18 mouse cellular contexts compared by ENCODE assay signal in genomic region chr8:105546384-105547350, GRCm38 (mm10). TPM values are rescaled to one million over a fixed set of nuclear protein-coding genes. Genes with fewer than 3 reads are reported as not detected.
A peak's percentile ranks its signal among the peaks of the same experiment; 100 is the strongest.
DNase-seq lines count a peak whose midpoint lies in the region; ATAC-seq lines count a peak whose summit lies in the region.
"Had no signal": no experiment of that assay in that cellular context is flagged by ENCODE, and none has a peak within 500 bp of the region (broad histone marks: within the 10 kb centered on the region; RNA-seq: fewer than 3 reads in every experiment).

No protein-coding gene starts in this region.

- peak; percentile 14 for DNase-seq in embryonic facial prominence, embryonic 11.5 days (ENCODE audit: low spot score)
- DNase-seq in embryonic facial prominence, embryonic 10.5 days (ENCODE audit: low spot score): no peak
- DNase-seq in kidney, postnatal 25 days: peak; percentile 55 to 68
- DNase-seq in kidney, adult 9 months: no peak
- peak; percentile 80 for DNase-seq in lung, postnatal 25 days (ENCODE audit: low spot score)
- DNase-seq in spleen, postnatal 14 days (ENCODE audit: low spot score in 2 of 2): no peak
- no peak for DNase-seq in thymus, adult 18-20 months
- DNase-seq: cerebellum, adult 8-10 months; embryo, embryonic 11 days; lung, embryonic 14.5 days; midbrain, embryonic 14.5 days; retina, postnatal 1 day had no signal

- no peaks in the 10 kb centered on the region for H3K9me3 ChIP-seq in embryonic facial prominence, embryonic 11.5 days (replicated peaks; ENCODE audit: control insufficient read depth, low read length)
- H3K9me3 ChIP-seq in embryonic facial prominence, embryonic 10.5 days: no peaks in the 10 kb centered on the region
- H3K9me3 ChIP-seq: neural tube, embryonic 13.5 days had no signal

- no peaks in the 10 kb centered on the region for H3K4me1 ChIP-seq in embryonic facial prominence, embryonic 11.5 days (ENCODE audit: control insufficient read depth, insufficient read depth, low read length)
- peaks cover 32% of the 10 kb centered on the region for H3K4me1 ChIP-seq in embryonic facial prominence, embryonic 10.5 days

- no peak overlapping the region for H3K4me2 ChIP-seq in embryonic facial prominence, embryonic 11.5 days (ENCODE audit: low read depth, low read length)
- H3K4me2 ChIP-seq: lung, embryonic 14.5 days; neural tube, embryonic 13.5 days had no signal

- no peak overlapping the region for H3K27ac ChIP-seq in embryonic facial prominence, embryonic 11.5 days (replicated peaks; ENCODE audit: low read depth, low read length)
- H3K27ac ChIP-seq in embryonic facial prominence, embryonic 10.5 days (replicated peaks): no peak overlapping the region
- H3K27ac ChIP-seq: neural tube, embryonic 13.5 days had no signal

- no peaks in the 10 kb centered on the region for H3K36me3 ChIP-seq in embryonic facial prominence, embryonic 11.5 days (replicated peaks; ENCODE audit: control insufficient read depth, insufficient read depth, low read depth, low read length)
- H3K36me3 ChIP-seq in embryonic facial prominence, embryonic 10.5 days (replicated peaks): peaks cover 4% of the 10 kb centered on the region; the same call in 1 of the 2 replicates

- no peak overlapping the region for H3K4me3 ChIP-seq in embryonic facial prominence, embryonic 11.5 days (ENCODE audit: low read depth, low read length)
- no peak overlapping the region for H3K4me3 ChIP-seq in embryonic facial prominence, embryonic 10.5 days
- H3K4me3 ChIP-seq: neural tube, embryonic 13.5 days had no signal

- H3K9ac ChIP-seq in embryonic facial prominence, embryonic 11.5 days (replicated peaks; ENCODE audit: low read length): no peak overlapping the region
- H3K9ac ChIP-seq: lung, embryonic 14.5 days; neural tube, embryonic 13.5 days had no signal

- ATAC-seq in embryonic facial prominence, embryonic 11.5 days (replicated peaks; ENCODE audit: insufficient number of reproducible peaks, low FRiP score, low TSS enrichment, low read depth): no peak
- ATAC-seq in granulocyte monocyte progenitor cell, adult 5-6 weeks (replicated peaks; ENCODE audit: poor library complexity, severe bottlenecking): 0 out of 2 replicates have a peak, but pooled peaks have one; percentile 26
- ATAC-seq: intestine, postnatal 0 days had no signal

- 63% methylated on average over 6 of the region's 6 CpGs for WGBS in embryonic facial prominence, embryonic 11.5 days
- 84% methylated on average over 6 of the region's 6 CpGs for WGBS in embryonic facial prominence, embryonic 10.5 days

- no peaks in the 10 kb centered on the region for H3K27me3 ChIP-seq in embryonic facial prominence, embryonic 11.5 days (ENCODE audit: control insufficient read depth, insufficient read depth, low read length)
- H3K27me3 ChIP-seq in embryonic facial prominence, embryonic 10.5 days (replicated peaks; ENCODE audit: low read depth, poor library complexity, severe bottlenecking): no peaks in the 10 kb centered on the region
- H3K27me3 ChIP-seq: neural tube, embryonic 13.5 days had no signal

RNA-seq across cellular contexts. Expression of gene Atp6v0d1, which starts 19.2 kb away (rescaled TPM):
- 89.8 and 95.5 TPM in 2 replicates for polyA plus RNA-seq in embryonic facial prominence, embryonic 11.5 days (2014; fragmentation: Nextera tagmentation; extraction: Ambion mirVana)
- polyA plus RNA-seq in embryonic facial prominence, embryonic 10.5 days (2016; fragmentation: Nextera tagmentation; extraction: Ambion mirVana): 64.7 and 64.9 TPM in 2 replicates
- total RNA-seq in granulocyte monocyte progenitor cell, adult 5-6 weeks (2014; fragmentation: Nextera tagmentation): 112 and 132 TPM in 2 replicates
- 47.1 and 47.3 TPM in 2 replicates for total RNA-seq in granulocyte monocyte progenitor cell, adult 5-6 weeks (2017)

RNA-seq across cellular contexts. Expression of gene Hsd11b2, which starts 28.1 kb away (rescaled TPM):
- polyA plus RNA-seq in embryonic facial prominence, embryonic 11.5 days (2014; fragmentation: Nextera tagmentation; extraction: Ambion mirVana): 11.9 and 12.6 TPM in 2 replicates
- polyA plus RNA-seq in embryonic facial prominence, embryonic 10.5 days (2016; fragmentation: Nextera tagmentation; extraction: Ambion mirVana): 18.8 and 22.2 TPM in 2 replicates
- total RNA-seq in granulocyte monocyte progenitor cell, adult 5-6 weeks (2014; fragmentation: Nextera tagmentation): not detected in 2 replicates
- not detected in 2 replicates for total RNA-seq in granulocyte monocyte progenitor cell, adult 5-6 weeks (2017)
- total RNA-seq: heart, postnatal 36 days; layer of hippocampus, adult 18-20 months; left cerebral cortex, adult 8-10 months had no signal

RNA-seq across cellular contexts. Expression of gene Zdhhc1, which starts 50.0 kb away (rescaled TPM):
- 15.0 and 17.9 TPM in 2 replicates for polyA plus RNA-seq in embryonic facial prominence, embryonic 11.5 days (2014; fragmentation: Nextera tagmentation; extraction: Ambion mirVana)
- 19.2 and 20.5 TPM in 2 replicates for polyA plus RNA-seq in embryonic facial prominence, embryonic 10.5 days (2016; fragmentation: Nextera tagmentation; extraction: Ambion mirVana)
- total RNA-seq in granulocyte monocyte progenitor cell, adult 5-6 weeks (2014; fragmentation: Nextera tagmentation): 1.8 and 10.4 TPM in 2 replicates
- 3.6 and 4.6 TPM in 2 replicates for total RNA-seq in granulocyte monocyte progenitor cell, adult 5-6 weeks (2017)

RNA-seq across cellular contexts. Expression of gene Ripor1, which starts 58.4 kb away (rescaled TPM):
- 7.3 and 8.7 TPM in 2 replicates for polyA plus RNA-seq in embryonic facial prominence, embryonic 11.5 days (2014; fragmentation: Nextera tagmentation; extraction: Ambion mirVana)
- 13.5 and 15.9 TPM in 2 replicates for polyA plus RNA-seq in embryonic facial prominence, embryonic 10.5 days (2016; fragmentation: Nextera tagmentation; extraction: Ambion mirVana)
- 55.3 and 92.8 TPM in 2 replicates for total RNA-seq in granulocyte monocyte progenitor cell, adult 5-6 weeks (2014; fragmentation: Nextera tagmentation)
- total RNA-seq in granulocyte monocyte progenitor cell, adult 5-6 weeks (2017): 5.4 and 10.1 TPM in 2 replicates

Comparison
In these comparisons a context has a peak if more than half of its experiments do, and no peak if none do; other contexts are left out.
1. DNase-seq: peak in embryonic facial prominence, embryonic 11.5 days (single experiment), kidney, postnatal 25 days (2 of 2) and lung, postnatal 25 days (single experiment); none in embryonic facial prominence, embryonic 10.5 days (single experiment), kidney, adult 9 months (single experiment), spleen, postnatal 14 days (0 of 2) and thymus, adult 18-20 months (0 of 2).